Mouse (Mus musculus) T-cell, adult 2 months (primary cell): ENCODE results near the gene Gm10282.

Experiments
- DNase-seq: peaks from one replicate; pipeline ENCODE4 v3.0.0; 2022; ENCODE audit warnings: low spot score

Gene Gm10282

DNA sequence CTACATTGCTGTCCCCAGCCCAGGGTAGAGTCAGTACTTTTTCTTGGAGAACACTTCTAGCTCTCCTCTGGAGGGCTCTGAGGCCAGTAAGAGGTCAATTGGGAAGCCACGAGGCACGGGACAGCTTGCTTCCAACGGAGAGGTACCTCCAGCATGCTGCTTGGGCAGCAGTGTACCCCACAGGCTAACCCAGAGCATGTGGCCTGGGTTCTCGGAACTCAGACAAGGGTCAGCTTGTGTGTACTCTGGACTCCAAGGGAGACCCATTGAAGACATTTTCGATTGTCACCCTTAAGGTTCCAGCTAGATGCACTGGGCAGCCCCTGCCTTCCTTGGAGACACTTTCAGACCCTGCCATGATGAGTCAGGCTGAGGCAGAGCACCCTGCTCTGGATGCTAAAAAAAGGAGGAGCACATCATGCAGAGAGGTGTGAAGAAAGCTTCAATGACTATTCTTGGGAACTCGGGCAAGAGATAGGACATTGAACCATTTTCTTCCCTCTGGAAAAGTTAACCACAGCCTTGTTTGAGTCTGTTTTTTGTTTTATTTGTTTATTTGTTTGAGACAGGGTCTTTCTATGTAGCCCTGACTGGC is 18.2 kb upstream of the Gm10282 start:
- DNase-seq = no peak

DNA sequence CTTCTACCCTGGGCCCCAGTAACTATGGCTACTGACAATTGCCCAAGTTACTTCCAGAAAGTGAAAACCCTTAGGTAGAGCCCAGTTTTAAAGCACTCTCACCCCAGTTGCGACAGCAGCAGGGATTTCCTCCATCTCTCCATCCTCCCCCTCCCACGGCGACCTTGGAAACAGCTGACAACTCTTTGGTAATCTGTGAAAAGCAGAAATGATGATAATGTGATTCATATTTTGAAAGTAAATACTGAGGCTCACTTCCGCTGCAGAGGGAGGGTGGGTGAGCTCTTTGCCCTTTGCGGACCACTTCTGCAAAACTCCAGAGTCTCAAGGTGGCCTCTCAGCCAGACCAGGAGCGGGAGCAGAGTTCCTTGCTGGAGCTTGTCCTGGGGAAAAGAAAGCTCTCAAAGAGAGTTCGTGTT is 17.4 kb upstream of the Gm10282 start:
- DNase-seq = no peak

DNA sequence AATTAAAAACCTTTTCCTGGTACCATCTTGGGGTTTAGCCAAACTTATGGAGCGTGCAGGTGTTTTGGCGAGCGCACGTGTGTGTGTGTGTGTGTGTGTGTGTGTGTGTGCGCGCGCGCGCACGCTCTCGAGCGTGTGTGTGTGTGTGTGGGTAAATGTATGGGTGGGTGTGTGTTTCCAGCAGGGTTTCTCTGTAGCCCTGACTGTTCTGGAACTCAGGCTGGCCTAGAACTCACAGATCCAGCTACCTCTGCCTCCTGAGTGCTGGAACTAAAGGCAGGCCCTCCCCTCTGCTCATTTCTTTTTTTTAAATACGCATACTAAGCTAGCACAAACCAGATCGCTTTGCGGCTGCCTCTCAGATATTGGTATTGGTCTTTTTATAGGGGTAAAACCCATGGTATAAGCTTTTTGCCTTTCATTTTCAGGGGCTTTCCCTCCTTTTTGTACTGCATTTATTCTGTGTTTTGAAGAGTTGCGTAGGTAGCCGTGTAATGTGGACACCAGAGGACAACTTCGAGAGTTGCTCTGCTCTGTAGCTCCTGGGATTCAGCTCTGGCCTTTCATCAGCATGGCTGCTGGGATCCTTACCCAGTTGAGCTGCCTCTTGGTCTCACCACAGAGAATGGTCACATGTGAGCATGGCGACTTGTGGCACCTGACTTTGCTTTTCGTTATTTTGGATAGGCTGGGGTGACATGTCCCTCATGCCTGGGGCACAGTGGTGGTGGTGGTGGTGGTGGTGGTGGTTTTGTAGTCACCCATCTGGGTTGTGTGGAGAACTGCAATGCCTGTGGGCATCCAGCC is 16.8 kb upstream of the Gm10282 start:
- DNase-seq = peak; percentile 80

DNA sequence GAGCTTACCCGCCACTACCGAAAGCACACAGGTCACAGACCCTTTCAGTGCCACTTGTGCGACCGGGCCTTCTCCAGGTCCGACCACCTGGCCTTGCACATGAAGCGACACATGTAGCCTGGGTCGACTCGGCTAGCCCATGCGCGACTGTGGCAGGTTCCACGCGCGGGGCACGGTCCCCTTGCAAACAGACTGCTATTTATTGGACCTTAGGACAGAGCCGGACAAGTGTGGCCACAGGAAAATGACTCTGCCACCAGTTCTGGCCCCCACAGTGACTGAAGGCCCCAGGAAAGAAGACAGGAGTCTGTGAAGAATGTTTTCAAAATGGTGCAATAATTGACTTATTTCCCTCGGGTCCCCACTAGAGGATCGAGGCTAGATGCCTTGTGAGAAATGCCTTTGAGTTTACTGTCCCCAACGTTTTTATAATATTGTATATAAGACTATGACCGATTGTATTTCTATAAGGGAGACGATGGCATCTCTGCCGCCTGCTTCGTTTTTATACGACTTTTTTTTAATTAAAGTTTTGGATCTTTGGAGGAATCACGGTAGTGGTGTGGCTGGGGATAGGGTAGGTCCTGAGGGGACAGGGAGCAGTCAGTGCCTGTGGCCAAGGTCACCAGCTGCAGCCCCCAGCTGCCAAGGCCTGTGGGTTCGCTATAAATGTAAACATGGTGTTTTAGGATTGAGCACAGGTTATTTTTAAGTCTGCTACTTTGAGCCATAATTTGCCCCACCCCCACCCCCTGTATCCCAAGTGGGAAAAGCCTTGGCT is 15.9 kb upstream of the Gm10282 start:
- DNase-seq = no peak

DNA sequence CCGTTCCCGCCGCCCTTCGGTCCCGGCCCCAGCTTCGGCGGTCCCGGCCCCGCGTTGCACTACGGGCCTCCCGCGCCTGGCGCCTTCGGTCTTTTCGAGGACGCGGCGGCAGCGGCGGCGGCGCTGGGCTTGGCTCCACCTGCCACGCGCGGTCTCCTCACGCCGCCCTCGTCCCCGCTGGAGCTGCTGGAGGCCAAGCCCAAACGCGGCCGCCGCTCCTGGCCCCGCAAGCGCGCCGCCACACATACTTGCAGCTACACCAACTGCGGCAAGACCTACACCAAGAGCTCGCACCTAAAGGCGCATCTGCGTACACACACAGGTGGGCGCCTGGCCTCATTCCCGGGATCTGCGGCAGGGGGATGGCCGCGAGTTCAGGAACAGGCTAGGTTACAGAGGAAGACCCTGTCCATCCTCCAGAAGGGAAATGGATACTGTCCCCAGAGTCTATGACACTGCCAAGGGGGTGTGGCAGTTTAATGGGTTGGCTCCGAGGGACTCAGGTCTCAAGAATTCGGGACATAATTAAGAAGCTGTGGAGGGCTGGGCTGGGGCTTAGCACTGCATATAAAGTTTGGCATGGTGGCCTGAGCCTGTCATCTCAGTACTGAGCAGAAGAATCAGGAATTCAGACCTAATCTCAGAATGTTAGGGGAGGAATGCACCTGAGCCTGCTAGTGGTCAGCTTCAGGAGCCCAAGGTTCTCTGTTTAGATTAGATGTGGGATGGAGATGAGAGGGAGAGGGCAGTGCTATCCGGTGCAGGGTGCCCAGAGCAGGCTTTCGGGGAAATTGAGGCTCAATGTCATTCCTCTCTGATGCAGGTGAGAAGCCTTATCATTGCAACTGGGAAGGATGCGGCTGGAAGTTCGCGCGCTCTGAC is 15.1 kb upstream of the Gm10282 start:
- DNase-seq = peak; percentile 48

DNA sequence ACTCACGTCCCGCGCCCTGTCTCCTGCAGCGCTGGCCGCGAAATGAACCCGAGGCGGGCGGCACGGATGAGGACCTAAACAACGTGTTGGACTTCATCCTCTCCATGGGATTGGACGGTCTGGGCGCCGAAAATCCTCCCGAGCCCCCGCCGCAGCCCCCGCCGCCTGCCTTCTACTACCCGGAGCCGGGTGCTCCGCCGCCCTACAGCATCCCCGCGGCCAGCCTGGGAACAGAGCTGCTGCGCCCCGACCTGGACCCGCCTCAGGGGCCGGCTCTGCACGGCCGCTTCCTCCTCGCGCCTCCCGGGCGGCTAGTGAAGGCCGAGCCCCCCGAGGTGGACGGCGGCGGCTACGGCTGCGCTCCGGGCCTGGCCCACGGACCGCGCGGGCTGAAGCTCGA is 14.3 kb upstream of the Gm10282 start:
- no peak for DNase-seq

DNA sequence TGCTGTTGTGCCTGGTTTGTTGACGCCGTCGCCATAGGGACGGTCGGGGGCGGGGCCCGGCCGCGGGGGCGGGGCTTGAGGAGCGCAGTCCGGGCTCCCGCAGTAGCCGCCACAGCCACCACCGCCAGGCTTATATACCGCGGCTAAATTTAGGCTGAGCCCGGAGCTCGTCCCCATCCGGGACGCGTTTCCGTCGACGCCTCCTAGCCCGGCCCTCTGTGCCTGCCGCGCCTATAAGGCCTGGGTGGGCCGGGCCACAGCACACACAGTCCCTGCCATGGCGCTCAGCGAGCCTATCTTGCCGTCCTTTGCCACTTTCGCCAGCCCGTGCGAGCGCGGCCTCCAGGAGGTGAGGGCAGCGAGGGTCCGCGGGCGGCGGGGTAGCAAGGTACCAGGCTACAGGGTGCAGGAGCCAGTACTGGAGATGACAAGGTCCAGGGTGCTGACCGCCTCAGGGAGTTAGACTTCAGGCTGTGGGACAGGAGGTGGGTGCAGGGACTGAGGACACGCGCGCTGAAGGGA is 13.8 kb upstream of the Gm10282 start, which contains the start of gene Klf2:
Klf2 (plus strand) TSS at position 233 of the 522 bp plus-strand sequence.
- peak; percentile 100 for DNase-seq

DNA sequence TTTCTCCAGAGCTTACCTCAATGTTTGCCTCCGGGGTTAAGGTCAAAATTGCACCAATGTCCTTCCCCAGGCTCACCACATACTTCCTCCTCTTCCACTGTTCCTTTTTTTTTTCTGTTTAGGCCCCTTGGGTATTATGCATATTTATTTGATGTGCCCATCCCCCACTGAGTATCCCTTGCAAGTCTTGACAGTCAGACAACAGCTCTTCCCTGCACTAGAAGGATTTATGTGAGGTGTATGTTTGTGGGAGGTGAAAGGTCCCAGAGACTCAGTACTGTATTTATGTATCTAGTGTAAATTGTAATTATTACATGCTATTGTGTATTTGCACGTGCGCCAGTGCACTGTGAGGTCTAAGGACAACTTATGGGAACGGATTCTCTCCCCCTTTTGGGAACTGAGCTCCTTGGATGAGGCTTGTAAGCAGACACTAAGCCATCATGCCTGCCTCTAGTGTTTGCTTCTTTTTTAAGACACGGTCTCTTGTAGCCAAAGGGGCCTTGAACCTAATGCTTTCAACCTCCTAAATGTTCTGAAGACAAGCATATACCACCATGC is 12.8 kb upstream of the Gm10282 start:
- no peak for DNase-seq

DNA sequence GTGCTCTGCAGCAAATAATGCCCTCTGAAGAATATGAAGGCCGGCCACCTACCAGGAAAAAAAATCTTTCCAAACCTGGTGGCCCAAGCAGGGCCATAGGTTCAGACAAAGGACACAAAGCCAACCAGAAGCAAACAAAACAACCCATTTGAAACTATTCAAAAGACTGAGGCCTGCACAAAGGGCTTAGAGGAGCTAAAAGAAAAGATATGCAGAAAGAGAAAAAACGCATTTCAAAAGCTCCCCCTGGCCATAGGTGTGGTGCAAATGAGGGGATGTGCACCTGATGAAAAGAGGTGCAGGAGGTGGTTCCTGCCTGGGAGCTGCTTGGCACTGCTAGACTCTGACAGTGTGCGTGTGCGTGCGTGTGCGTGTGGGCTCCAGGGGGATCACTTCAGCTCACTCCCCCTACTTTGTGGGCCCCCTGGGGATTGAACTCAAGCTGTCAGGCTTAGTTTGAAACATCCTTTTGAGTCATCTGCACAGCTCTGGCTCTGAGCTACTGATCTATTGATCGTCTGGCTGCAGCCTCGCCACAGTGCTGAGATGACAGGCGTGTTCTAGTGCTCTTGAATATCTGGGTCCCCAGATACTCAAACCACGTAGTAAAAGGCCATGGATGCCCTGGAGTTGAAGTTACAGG is 11.1 kb upstream of the Gm10282 start:
- no peak for DNase-seq

DNA sequence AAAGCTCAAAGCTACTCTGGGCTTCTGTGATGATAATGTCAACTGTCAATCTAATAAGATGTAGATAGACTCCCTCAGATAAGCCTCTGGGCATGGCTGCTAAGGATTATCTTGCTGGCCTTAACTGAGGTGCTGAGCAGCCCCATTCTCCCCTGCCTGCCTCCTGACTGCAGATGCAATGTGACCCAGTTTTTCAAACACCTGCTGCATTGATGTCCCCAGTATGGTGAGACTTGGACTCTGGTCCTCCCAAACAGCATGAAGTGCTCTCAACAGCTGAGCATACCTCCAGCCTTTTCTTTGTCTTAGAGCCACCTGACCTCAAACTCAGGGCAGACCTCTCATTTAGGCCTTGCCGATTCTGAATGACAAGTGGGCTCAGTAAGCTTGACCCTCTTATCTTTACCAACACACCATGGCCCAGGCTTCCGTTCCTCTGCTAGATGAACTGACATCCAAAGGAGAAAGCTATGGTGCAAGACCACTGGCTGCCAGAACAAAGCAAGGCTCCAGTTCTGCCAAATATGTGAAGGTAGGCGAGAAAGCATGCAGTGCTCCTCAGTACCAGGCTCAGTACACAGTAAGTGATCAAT is 8.0 kb upstream of the Gm10282 start:
- DNase-seq = no peak

DNA sequence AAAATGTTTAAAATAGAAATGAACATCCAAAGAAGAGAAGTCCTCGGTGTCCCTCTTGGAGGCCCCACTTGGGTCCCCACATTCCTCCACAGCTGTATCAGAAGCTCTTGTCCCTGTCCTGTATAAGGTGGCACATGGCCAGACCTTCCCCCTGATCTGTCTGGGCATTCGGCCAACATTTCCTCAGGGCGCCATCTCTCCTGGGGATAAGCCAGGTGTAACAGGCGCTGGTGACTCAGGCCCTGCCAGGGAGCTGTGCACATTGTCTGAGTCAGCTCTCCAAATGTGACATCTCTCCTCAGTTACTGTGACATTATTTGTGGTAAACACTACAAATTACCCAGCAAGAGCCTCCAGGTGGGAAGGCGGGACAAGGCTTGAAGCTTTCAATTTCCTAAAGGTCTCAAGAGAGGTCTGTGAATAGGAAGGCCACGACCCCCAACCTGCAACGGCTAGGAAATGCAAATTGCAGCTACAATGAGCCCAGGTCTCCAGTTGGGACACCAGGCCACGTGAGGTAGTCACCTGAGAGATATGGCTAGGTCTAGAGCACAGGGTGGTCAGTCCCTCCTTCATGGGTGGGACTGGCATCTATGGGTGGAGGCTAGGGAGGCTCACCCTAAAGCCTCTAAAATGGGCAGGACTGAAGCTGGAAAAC is 5.9 kb upstream of the Gm10282 start:
- DNase-seq = no peak

DNA sequence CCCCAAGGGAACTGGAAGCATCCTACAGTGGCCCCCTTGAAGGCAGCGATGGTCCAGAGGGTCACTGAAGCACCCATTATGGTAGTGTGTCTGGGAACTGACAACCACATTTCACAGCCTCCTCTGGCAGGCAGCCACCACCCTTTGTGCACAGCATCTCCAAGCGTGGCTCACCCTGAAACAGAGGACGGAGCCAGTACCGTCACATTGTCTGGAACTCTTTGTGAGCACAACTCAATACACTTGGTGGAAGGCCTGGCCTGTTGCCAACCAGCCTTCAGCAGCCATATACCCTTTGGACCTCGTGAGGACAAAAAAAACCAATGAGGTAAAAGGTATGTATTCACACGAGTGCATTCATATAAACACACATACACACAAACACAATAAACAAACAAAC is 3.2 kb upstream of the Gm10282 start:
- no peak for DNase-seq

DNA sequence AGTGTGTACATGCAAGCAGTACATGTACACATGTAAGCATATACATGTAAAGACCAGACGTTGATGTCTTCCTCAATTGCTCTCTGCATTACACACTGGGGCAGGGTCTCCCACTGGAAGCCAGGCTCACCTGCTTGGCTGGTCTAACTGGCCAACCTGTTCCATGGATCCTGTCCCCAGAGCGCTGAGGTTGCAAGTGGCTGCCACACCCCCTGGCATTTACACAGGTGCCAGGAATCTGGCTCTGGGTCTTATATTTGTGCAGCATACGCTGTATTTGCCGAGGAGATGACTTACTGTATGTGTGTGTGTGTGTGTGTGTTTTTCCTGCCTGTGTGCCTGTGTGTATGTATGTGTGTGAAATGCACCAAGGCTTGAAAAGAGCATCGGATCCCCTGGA is 1.9 kb upstream of the Gm10282 start:
- DNase-seq = no peak

DNA sequence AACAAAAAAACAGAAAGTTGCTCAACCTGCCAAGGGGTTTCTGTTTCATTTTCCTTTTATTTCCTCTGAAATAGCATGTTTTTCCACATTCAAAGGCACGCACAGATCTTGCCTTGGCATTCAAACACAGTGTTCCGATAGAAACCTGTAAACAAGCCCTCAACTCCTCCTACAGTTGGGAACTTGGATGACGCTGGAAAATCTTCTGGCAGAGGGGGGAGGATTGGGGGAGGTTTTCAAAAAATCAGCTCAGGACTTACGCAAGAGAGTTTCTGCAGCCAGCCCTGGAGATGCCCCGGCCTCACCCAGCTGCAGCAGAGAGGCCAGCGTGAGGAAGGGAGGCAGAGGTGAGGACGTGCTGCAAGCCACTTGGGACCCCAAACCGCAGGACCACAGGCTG is 1.4 kb downstream of the Gm10282 start:
- DNase-seq = no peak

DNA sequence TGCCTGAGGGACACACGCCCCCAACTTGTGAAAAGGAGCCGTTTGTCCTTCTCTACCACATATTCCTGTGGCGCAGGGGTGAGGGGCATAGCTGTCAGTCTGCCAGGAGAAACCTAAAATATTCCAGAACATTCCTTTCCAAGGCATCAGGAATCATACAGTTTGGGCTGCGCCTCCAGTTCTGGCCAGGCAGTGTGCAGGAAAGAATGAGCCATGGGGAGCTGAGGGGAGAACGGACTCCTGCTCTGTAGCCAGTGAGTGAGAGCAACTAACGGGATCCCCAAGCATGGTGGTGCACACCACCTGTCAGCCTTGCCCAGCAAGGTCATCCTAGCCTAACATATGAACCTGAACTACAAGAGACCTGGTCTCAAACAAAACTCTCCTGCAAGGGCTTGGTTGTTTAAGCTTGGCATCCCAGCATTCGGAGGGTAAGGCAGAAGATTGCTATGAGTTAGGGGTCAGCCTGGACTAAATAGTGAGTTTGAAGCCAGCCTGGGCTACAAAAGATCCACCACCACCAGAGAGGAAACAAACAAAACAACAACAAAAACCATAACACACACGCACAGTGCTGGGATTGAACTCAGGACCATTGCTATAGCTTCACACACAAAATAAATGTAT is 2.0 kb downstream of the Gm10282 start:
- DNase-seq = no peak

DNA sequence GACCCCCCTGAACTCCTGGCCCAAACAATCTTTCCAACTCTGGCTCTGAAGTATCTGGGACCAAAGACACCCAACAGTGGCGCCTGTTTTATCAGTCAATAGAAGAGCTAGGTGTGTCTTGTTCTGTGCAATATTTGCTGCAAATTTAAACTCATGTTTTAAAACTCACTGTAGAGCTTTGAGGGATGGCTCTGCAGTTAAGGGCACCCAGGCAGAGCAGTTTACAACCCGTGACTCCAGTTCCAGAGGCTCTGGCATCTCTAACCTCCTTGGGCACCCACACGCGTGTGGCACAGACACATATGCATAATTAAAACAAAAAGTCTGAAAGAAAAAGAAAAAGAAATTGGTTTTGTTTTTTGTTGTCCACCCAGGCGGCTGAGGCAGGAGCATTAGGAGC is 3.6 kb downstream of the Gm10282 start:
- DNase-seq = no peak

DNA sequence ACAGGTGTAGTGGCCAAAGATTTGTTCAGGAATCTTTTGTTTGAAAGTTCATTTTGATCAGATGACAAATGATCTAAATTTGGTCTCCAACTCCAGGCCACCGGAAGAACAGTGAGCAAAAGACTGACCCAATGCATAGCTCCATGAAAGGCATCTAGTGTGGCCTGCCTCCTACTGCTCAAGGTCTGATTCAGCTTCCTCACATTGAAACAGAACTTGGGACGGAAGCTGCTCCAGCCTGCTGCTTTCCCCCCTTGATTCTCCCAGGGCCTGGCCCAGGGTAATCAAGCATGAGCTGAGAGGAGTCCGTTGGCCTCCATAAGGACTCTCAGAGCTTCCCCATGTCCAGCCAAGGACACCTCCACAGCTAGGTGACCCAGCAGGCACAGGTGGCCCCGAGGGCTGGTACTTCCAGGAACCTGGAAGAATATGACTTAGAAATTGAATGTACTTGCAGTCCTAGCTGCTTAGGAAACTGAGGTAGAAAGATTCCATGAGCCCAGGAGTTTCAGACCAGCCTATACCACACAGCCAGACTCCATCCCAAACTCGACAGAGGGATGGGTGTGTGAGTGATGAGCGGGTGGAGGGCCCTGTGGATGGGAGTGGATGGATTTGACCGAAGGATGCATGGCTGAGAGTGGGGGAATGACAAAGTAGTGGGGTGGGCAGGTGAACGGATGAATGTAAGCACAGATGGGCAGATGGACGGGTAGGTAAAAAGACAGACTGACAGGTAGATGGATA is 4.2 kb downstream of the Gm10282 start:
- no peak for DNase-seq

DNA sequence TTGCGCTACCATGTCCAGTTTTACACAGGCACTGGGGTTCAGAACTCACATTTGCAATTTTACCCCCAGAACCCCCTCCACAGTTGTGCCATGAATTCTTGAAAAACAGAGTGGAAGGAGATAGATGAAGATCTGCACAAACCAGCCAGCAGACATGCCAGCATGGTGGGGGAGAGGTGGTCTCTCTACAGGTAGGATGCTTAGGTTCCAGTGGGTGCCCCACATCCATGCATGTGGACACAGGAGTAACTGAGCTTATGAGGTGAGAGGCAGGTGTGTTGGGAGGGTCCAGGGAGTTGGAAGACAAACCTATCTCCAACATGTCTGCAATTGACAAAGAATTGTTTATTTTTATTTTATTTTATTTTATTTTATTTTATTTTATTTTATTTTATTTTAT is 6.1 kb downstream of the Gm10282 start:
- DNase-seq = no peak

DNA sequence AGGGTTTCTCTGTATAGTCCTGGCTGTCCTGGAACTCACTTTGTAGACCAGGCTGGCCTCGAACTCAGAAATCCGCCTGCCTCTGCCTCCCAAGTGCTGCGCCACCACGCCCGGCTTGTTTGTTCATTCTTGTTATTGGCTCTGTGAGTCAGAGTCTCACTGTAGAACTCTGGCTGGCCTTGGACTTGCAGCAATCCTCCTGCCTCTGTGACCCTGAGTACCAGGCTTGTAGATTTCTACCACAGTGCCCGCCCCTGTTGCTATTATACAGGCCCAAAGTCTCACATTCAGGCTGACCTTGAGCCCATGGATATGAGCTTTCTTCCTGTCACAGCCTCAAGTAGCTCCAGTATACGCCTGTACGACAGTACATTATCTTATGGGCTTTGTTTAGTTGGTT is 8.5 kb downstream of the Gm10282 start:
- no peak for DNase-seq
